Mouse (Mus musculus) lung, embryonic 15.5 days (tissue): ENCODE results near the gene Selenov. TPM values are rescaled to one million over a fixed set of nuclear protein-coding genes. Genes with fewer than 3 reads are reported as not detected.

Experiments
- ATAC-seq: fragments of 200-750 bp; cut with Nextera tagmentation; 2 replicates; pipeline ENCODE4 v1.8.0; 2017; ENCODE audit warnings: moderate number of reproducible peaks, borderline replicate concordance; ENCODE audit not compliant: low FRiP score, low TSS enrichment; ENCODE audit errors: extremely low read depth
- H3K27ac ChIP-seq: fragments of 300-500 bp; sonication (generic); 2 replicates; pipeline ENCODE4 v1.5.1; 2015; ENCODE audit warnings: moderate library complexity, mild to moderate bottlenecking, inconsistent platforms
- H3K27me3 ChIP-seq: fragments of 300-500 bp; sonication (generic); 2 replicates; pipeline ENCODE4 v1.6.1; 2015; ENCODE audit warnings: inconsistent platforms
- H3K36me3 ChIP-seq: fragments of 300-500 bp; sonication (generic); 2 replicates; pipeline ENCODE4 v1.6.1; 2015; ENCODE audit warnings: inconsistent platforms
- H3K4me1 ChIP-seq: fragments of 300-500 bp; sonication (generic); 2 replicates; pipeline ENCODE4 v1.6.1; 2015; ENCODE audit warnings: inconsistent platforms
- H3K4me2 ChIP-seq: fragments of 300-500 bp; sonication (generic); 2 replicates; pipeline ENCODE4 v1.6.1; 2015; ENCODE audit warnings: inconsistent platforms, mild to moderate bottlenecking, moderate library complexity
- H3K4me3 ChIP-seq: fragments of 300-500 bp; sonication (generic); 2 replicates; pipeline ENCODE4 v1.5.1; 2015; ENCODE audit warnings: mild to moderate bottlenecking, inconsistent platforms
- H3K9ac ChIP-seq: fragments of 300-500 bp; sonication (generic); 2 replicates; pipeline ENCODE4 v1.6.1; 2015; ENCODE audit warnings: inconsistent platforms
- H3K9me3 ChIP-seq: fragments of 300-500 bp; sonication (generic); 2 replicates; pipeline ENCODE4 v1.6.1; 2016; ENCODE audit warnings: inconsistent platforms
- WGBS: fragments of 180-500 bp; shearing (Covaris S2); methylation state at CpG from one replicate; pipeline ENCODE4 v1.1.7; 2015; 5-methylcytosine and 5-hydroxymethylcytosine counted together
- polyA plus RNA-seq: library from polyadenylated mRNA; unstranded; fragments of >200 nt; fragmentation: Nextera tagmentation; extraction: Ambion mirVana; gene quantifications from 2 replicates; pipeline ENCODE4 v1.2.1, GENCODE M21; 2015

The Selenov gene
- not detected in 2 replicates for polyA plus RNA-seq

- 2% methylated on average over 52 of the region's 52 CpGs for WGBS
- peak; percentile 36; the same call in 1 of the 2 replicates for ATAC-seq
These were observed at the start of gene Selenov for GRCm38 (mm10) chr7:28290638-28291590. Gene Selenov (minus strand): TSS chr7:28291186.

GRCm38 (mm10) chr7:28339213-28339917, 48.4 kb upstream of the Selenov start:
- H3K36me3 ChIP-seq, result no peaks in the 10 kb centered on the region; the same call in 1 of the 2 replicates
- H3K4me2 ChIP-seq, result peak overlapping the region; percentile 75
- no peaks in the 10 kb centered on the region for H3K27me3 ChIP-seq
- peak overlapping the region; percentile 97 for H3K9ac ChIP-seq
- 75% methylated on average over 19 of the region's 19 CpGs for WGBS
- peak overlapping the region; percentile 89 for H3K4me3 ChIP-seq
- peak overlapping the region; percentile 77 for H3K27ac ChIP-seq
- ATAC-seq, result no peak
- H3K9me3 ChIP-seq, result no peaks in the 10 kb centered on the region
- peaks cover 12% of the 10 kb centered on the region for H3K4me1 ChIP-seq

More at GRCm38 (mm10) chr7:28290638-28291590, at the start of gene Selenov:
- Histone ChIP-seq H3K36me3 (no peaks in the 10 kb centered on the region), H3K9me3 (no peaks in the 10 kb centered on the region), H3K9ac (peak within 1 kb of the TSS; percentile 11; the same call in 1 of the 2 replicates), H3K27me3 (peaks cover 84% of the 10 kb centered on the region), H3K27ac (no peak within 1 kb of the TSS), H3K4me3 (peak within 1 kb of the TSS; percentile 30), H3K4me1 (peaks cover 8% of the 10 kb centered on the region; the same call in 1 of the 2 replicates), H3K4me2 (peak within 1 kb of the TSS; percentile 51)

- ATAC-seq, result peak; percentile 98
- Histone ChIP-seq H3K36me3 (no peaks in the 10 kb centered on the region; the same call in 1 of the 2 replicates), H3K4me3 (peak within 1 kb of the TSS; percentile 89), H3K4me1 (peaks cover 12% of the 10 kb centered on the region), H3K4me2 (peak within 1 kb of the TSS; percentile 75), H3K27me3 (no peaks in the 10 kb centered on the region), H3K27ac (peak within 1 kb of the TSS; percentile 77), H3K9ac (peak within 1 kb of the TSS; percentile 97), H3K9me3 (no peaks in the 10 kb centered on the region)
- under 1% methylated on average over 77 of the region's 77 CpGs for WGBS
These were observed 47.4 kb upstream of the Selenov start, which contains the start of gene Supt5 for GRCm38 (mm10) chr7:28338108-28338998. Gene Supt5 (minus strand): TSS chr7:28338746.

GRCm38 (mm10) chr7:28335471-28335870, 44.5 kb upstream of the Selenov start:
- H3K4me1 ChIP-seq, result peaks cover 12% of the 10 kb centered on the region
- no peak overlapping the region for H3K4me3 ChIP-seq
- no peaks in the 10 kb centered on the region for H3K27me3 ChIP-seq
- H3K9me3 ChIP-seq, result no peaks in the 10 kb centered on the region
- WGBS, result 81% methylated on average over 2 of the region's 2 CpGs
- no peak overlapping the region for H3K27ac ChIP-seq
- no peak overlapping the region for H3K4me2 ChIP-seq
- H3K9ac ChIP-seq, result no peak overlapping the region
- H3K36me3 ChIP-seq, result peaks cover 10% of the 10 kb centered on the region; the same call in 1 of the 2 replicates
- no peak for ATAC-seq

GRCm38 (mm10) chr7:28334534-28334933, 43.5 kb upstream of the Selenov start:
- no peaks in the 10 kb centered on the region for H3K27me3 ChIP-seq
- H3K9me3 ChIP-seq, result no peaks in the 10 kb centered on the region
- H3K4me1 ChIP-seq, result peaks cover 12% of the 10 kb centered on the region
- 88% methylated on average over 4 of the region's 4 CpGs for WGBS
- H3K36me3 ChIP-seq, result peaks cover 19% of the 10 kb centered on the region
- H3K4me2 ChIP-seq, result no peak overlapping the region
- ATAC-seq, result no peak
- no peak overlapping the region for H3K4me3 ChIP-seq
- no peak overlapping the region for H3K9ac ChIP-seq
- H3K27ac ChIP-seq, result no peak overlapping the region

GRCm38 (mm10) chr7:28328260-28328659, 37.3 kb upstream of the Selenov start:
- Histone ChIP-seq H3K9me3 (no peaks in the 10 kb centered on the region), H3K27me3 (no peaks in the 10 kb centered on the region), H3K4me3 (no peak overlapping the region), H3K36me3 (peaks cover 77% of the 10 kb centered on the region), H3K9ac (no peak overlapping the region), H3K27ac (no peak overlapping the region), H3K4me2 (no peak overlapping the region), H3K4me1 (no peaks in the 10 kb centered on the region)
- WGBS, result 89% methylated on average over 2 of the region's 2 CpGs
- ATAC-seq, result no peak

GRCm38 (mm10) chr7:28326457-28326856, 35.5 kb upstream of the Selenov start:
- Histone ChIP-seq H3K4me1 (no peaks in the 10 kb centered on the region), H3K27ac (no peak overlapping the region), H3K4me2 (no peak overlapping the region), H3K27me3 (no peaks in the 10 kb centered on the region), H3K4me3 (no peak overlapping the region), H3K9ac (no peak overlapping the region), H3K36me3 (peaks cover 93% of the 10 kb centered on the region), H3K9me3 (no peaks in the 10 kb centered on the region)
- 80% methylated on average over 4 of the region's 4 CpGs for WGBS
- ATAC-seq, result no peak

- Histone ChIP-seq H3K36me3 (peaks cover 94% of the 10 kb centered on the region), H3K27me3 (no peaks in the 10 kb centered on the region), H3K4me1 (no peaks in the 10 kb centered on the region), H3K4me3 (no peak overlapping the region), H3K4me2 (no peak overlapping the region), H3K9ac (no peak overlapping the region), H3K27ac (no peak overlapping the region), H3K9me3 (no peaks in the 10 kb centered on the region)
- ATAC-seq, result no peak
- 91% methylated on average over 8 of the region's 8 CpGs for WGBS
These were observed 34.3 kb upstream of the Selenov start for GRCm38 (mm10) chr7:28325293-28325692.

GRCm38 (mm10) chr7:28321974-28322720, 31.2 kb upstream of the Selenov start:
- Histone ChIP-seq H3K4me2 (no peak overlapping the region), H3K36me3 (peaks cover 100% of the 10 kb centered on the region), H3K9ac (no peak overlapping the region), H3K4me3 (no peak overlapping the region), H3K27ac (no peak overlapping the region), H3K4me1 (no peaks in the 10 kb centered on the region), H3K9me3 (no peaks in the 10 kb centered on the region), H3K27me3 (no peaks in the 10 kb centered on the region)
- WGBS, result 88% methylated on average over 15 of the region's 15 CpGs
- no peak for ATAC-seq

- H3K4me2 ChIP-seq, result no peak overlapping the region
- H3K9me3 ChIP-seq, result no peaks in the 10 kb centered on the region
- H3K27ac ChIP-seq, result no peak overlapping the region
- H3K27me3 ChIP-seq, result no peaks in the 10 kb centered on the region
- H3K4me1 ChIP-seq, result no peaks in the 10 kb centered on the region
- ATAC-seq, result no peak
- WGBS, result 89% methylated on average over 17 of the region's 17 CpGs
- H3K36me3 ChIP-seq, result peaks cover 98% of the 10 kb centered on the region
- H3K4me3 ChIP-seq, result no peak overlapping the region
- H3K9ac ChIP-seq, result no peak overlapping the region
These were observed 27.7 kb upstream of the Selenov start for GRCm38 (mm10) chr7:28318714-28319113.
